Mouse (Mus musculus): ENCODE measurements around the gene Cd2. TPM values are rescaled to one million over a fixed set of nuclear protein-coding genes. Genes with fewer than 3 reads are reported as not detected.

The Cd2 gene
- 1,000 to 10,000 TPM; 1,264 to 1,553 TPM for polyA plus RNA-seq (2017; shearing (Covaris generic))

GRCm38 (mm10) chr3:101287911-101288311, at the start of gene Cd2:
Gene Cd2 (minus strand): TSS chr3:101287939.

Other genes starting within 250 kb of the Cd2 start
- under 1 TPM; 0.21 to 0.92 TPM for gene Ptgfrn, start 177.7 kb downstream of the Cd2 start, polyA plus RNA-seq (2017; shearing (Covaris generic))
- 1 to 10 TPM; 1.7 TPM for gene Igsf3, start 89.1 kb upstream of the Cd2 start, polyA plus RNA-seq (2017; shearing (Covaris generic))